Mouse (Mus musculus) liver, adult 2 months (tissue): ENCODE results near the gene Tbc1d12. TPM values are rescaled to one million over a fixed set of nuclear protein-coding genes. Genes with fewer than 3 reads are reported as not detected.
"Not testable (repeated sequence)": the region's sequence is repeated elsewhere in the genome, so short reads cannot be mapped to it uniquely, and the experiment has no call there.

Experiments
- DNase-seq: peaks from one replicate; pipeline ENCODE4 v3.0.0-alpha.2; 2011; ENCODE audit warnings: low read depth, low spot score; ENCODE audit errors: extremely low read depth
- H3K27ac ChIP-seq: fragments of 200-500 bp; replicated peaks from 2 replicates; pipeline ENCODE4 v1.5.1; 2012; ENCODE audit warnings: low read depth, mild to moderate bottlenecking, control low read depth, inconsistent platforms, low read length; ENCODE audit not compliant: insufficient read depth
- H3K27me3 ChIP-seq: fragments of 200-500 bp; 2 replicates; pipeline ENCODE4 v1.6.1; 2012; ENCODE audit warnings: mild to moderate bottlenecking, moderate library complexity, low read length, inconsistent platforms; ENCODE audit not compliant: control insufficient read depth, insufficient read depth
- H3K36me3 ChIP-seq: fragments of 200-500 bp; 2 replicates; pipeline ENCODE4 v1.6.1; 2012; ENCODE audit warnings: low read length, inconsistent platforms; ENCODE audit not compliant: control insufficient read depth, insufficient read depth
- H3K4me1 ChIP-seq: fragments of 200-500 bp; 2 replicates; pipeline ENCODE4 v1.6.1; 2011; ENCODE audit warnings: low read length; ENCODE audit not compliant: control insufficient read depth, insufficient read depth
- H3K4me3 ChIP-seq: fragments of 200-500 bp; 2 replicates; pipeline ENCODE4 v1.5.1; 2011; ENCODE audit warnings: low read depth, mild to moderate bottlenecking, control low read depth, low read length, moderate library complexity; ENCODE audit not compliant: insufficient read depth
- H3K79me2 ChIP-seq: fragments of 200-500 bp; 2 replicates; pipeline ENCODE4 v1.6.1; 2012; ENCODE audit warnings: inconsistent platforms, mild to moderate bottlenecking, low read length, moderate library complexity; ENCODE audit not compliant: control insufficient read depth, insufficient read depth
- H3K9ac ChIP-seq: fragments of 200-500 bp; 2 replicates; pipeline ENCODE4 v1.6.1; 2012; ENCODE audit warnings: low read depth, mild to moderate bottlenecking, control low read depth, inconsistent platforms, low read length
- CTCF ChIP-seq: fragments of 200-500 bp; IDR thresholded peaks from 2 replicates; pipeline ENCODE4 v1.5.1; 2011; ENCODE audit warnings: low read depth, low read length, control low read depth
- POLR2A ChIP-seq: fragments of 200-500 bp; IDR thresholded peaks from 2 replicates; pipeline ENCODE4 v1.6.1; 2011; ENCODE audit warnings: low read length, control low read depth; ENCODE audit not compliant: insufficient read depth; ENCODE audit errors: extremely low read depth
- WGBS: fragments of 180-500 bp; shearing (Covaris S2); methylation state at CpG from one replicate; pipeline ENCODE4 v1.1.7; 2018; 5-methylcytosine and 5-hydroxymethylcytosine counted together
- polyA plus RNA-seq: library from polyadenylated mRNA; depleted of rRNA; stranded (reverse); fragments of >200 nt; gene quantifications from 2 replicates; pipeline ENCODE4 v1.2.3, GENCODE M21; 2012
- total RNA-seq: library from RNA; depleted of rRNA; stranded (reverse); fragments of >200 nt; gene quantifications from 2 replicates; pipeline ENCODE4 v1.2.3, GENCODE M21; 2014

Tbc1d12 gene
- total and polyA plus RNA-seq, 2 experiments = 2.2 to 5.9 TPM

- TF ChIP-seq CTCF (no peak), POLR2A (no peak)
- peak; percentile 47 for DNase-seq
Observed at GRCm38 (mm10) chr19:38837171-38837641, 827 bp downstream of the Tbc1d12 start.

GRCm38 (mm10) chr19:38844817-38845216 lies 8.4 kb downstream of the Tbc1d12 start:
- no peaks in the 10 kb centered on the region for H3K27me3 ChIP-seq
- DNase-seq = no peak
- TF ChIP-seq POLR2A (no peak), CTCF (no peak)
- WGBS = 92% methylated on average over 5 of the region's 5 CpGs
- no peaks in the 10 kb centered on the region for H3K4me1 ChIP-seq
- H3K27ac ChIP-seq = no peak overlapping the region
- H3K4me3 ChIP-seq = no peak overlapping the region
- H3K9ac ChIP-seq = no peak overlapping the region
- peaks cover 13% of the 10 kb centered on the region; the same call in 1 of the 2 replicates for H3K79me2 ChIP-seq
- no peaks in the 10 kb centered on the region for H3K36me3 ChIP-seq

More at GRCm38 (mm10) chr19:38837171-38837641, 827 bp downstream of the Tbc1d12 start:
- Histone ChIP-seq H3K4me3 (peak overlapping the region; percentile 95), H3K4me1 (peaks cover 4% of the 10 kb centered on the region; the same call in 1 of the 2 replicates), H3K9ac (peak overlapping the region; percentile 91), H3K27ac (peak overlapping the region; percentile 69), H3K79me2 (peaks cover 7% of the 10 kb centered on the region; the same call in 1 of the 2 replicates), H3K27me3 (no peaks in the 10 kb centered on the region), H3K36me3 (no peaks in the 10 kb centered on the region)
- WGBS = under 1% methylated on average over 54 of the region's 54 CpGs

GRCm38 (mm10) chr19:38846373-38846772 lies 10.0 kb downstream of the Tbc1d12 start:
- no peak for TF ChIP-seq POLR2A
- no peak for TF ChIP-seq CTCF
- Histone ChIP-seq H3K4me3 (no peak overlapping the region), H3K27ac (no peak overlapping the region), H3K36me3 (no peaks in the 10 kb centered on the region), H3K4me1 (no peaks in the 10 kb centered on the region), H3K79me2 (peaks cover 11% of the 10 kb centered on the region; the same call in 1 of the 2 replicates), H3K9ac (no peak overlapping the region), H3K27me3 (no peaks in the 10 kb centered on the region)
- no peak for DNase-seq
- WGBS = 77% methylated on average over 2 of the region's 2 CpGs

- 96% methylated on average over 3 of the region's 3 CpGs for WGBS
- TF ChIP-seq CTCF = no peak
- TF ChIP-seq POLR2A = no peak
- no peak for DNase-seq
Observed at GRCm38 (mm10) chr19:38858224-38858623, 21.8 kb downstream of the Tbc1d12 start.

GRCm38 (mm10) chr19:38862523-38862922 lies 26.1 kb downstream of the Tbc1d12 start:
- Histone ChIP-seq H3K4me3 (no peak overlapping the region), H3K27me3 (no peaks in the 10 kb centered on the region), H3K9ac (no peak overlapping the region), H3K79me2 (peaks cover 5% of the 10 kb centered on the region; the same call in 1 of the 2 replicates), H3K27ac (no peak overlapping the region), H3K4me1 (no peaks in the 10 kb centered on the region), H3K36me3 (no peaks in the 10 kb centered on the region)
- TF ChIP-seq CTCF (no peak), POLR2A (no peak)
- 91% methylated on average over 6 of the region's 6 CpGs for WGBS
- DNase-seq = no peak

More at GRCm38 (mm10) chr19:38858224-38858623, 21.8 kb downstream of the Tbc1d12 start:
- H3K27me3 ChIP-seq = no peaks in the 10 kb centered on the region
- H3K4me1 ChIP-seq = no peaks in the 10 kb centered on the region
- no peak overlapping the region for H3K9ac ChIP-seq
- H3K27ac ChIP-seq = no peak overlapping the region
- H3K4me3 ChIP-seq = no peak overlapping the region
- H3K36me3 ChIP-seq = no peaks in the 10 kb centered on the region
- H3K79me2 ChIP-seq = peaks cover 5% of the 10 kb centered on the region; the same call in 1 of the 2 replicates

GRCm38 (mm10) chr19:38874825-38875224 lies 38.4 kb downstream of the Tbc1d12 start:
- not testable (repeated sequence) for H3K4me1 ChIP-seq, H3K36me3 ChIP-seq, H3K79me2 ChIP-seq, H3K27me3 ChIP-seq, H3K4me3 ChIP-seq, H3K9ac ChIP-seq, DNase-seq, H3K27ac ChIP-seq
- 94% methylated on average over 3 of the region's 8 CpGs for WGBS
